Mouse (Mus musculus) skeletal muscle tissue, adult 2 months (tissue): Measurements from ENCODE around the gene Ift52.

Experiments
- DNase-seq: peaks from one replicate; pipeline ENCODE4 v3.0.0-alpha.2; 2012; ENCODE audit warnings: low read depth, low spot score

The Ift52 gene

GRCm38 (mm10) chr2:163074006-163074405 is 56.9 kb downstream of the Ift52 start:
- no peak for DNase-seq

- no peak for DNase-seq
Observed at GRCm38 (mm10) chr2:163074808-163075207, 57.7 kb downstream of the Ift52 start.

GRCm38 (mm10) chr2:163075234-163075633 is 58.1 kb downstream of the Ift52 start:
- no peak for DNase-seq

GRCm38 (mm10) chr2:163079041-163079440 is 61.9 kb downstream of the Ift52 start:
- DNase-seq, result no peak

GRCm38 (mm10) chr2:163082591-163082990 is 65.4 kb downstream of the Ift52 start:
- no peak for DNase-seq

- no peak for DNase-seq
Observed at GRCm38 (mm10) chr2:163084519-163084918, 67.4 kb downstream of the Ift52 start.

GRCm38 (mm10) chr2:163085047-163085446 is 67.9 kb downstream of the Ift52 start:
- no peak for DNase-seq

GRCm38 (mm10) chr2:163086561-163086960 is 69.4 kb downstream of the Ift52 start:
- DNase-seq, result no peak

GRCm38 (mm10) chr2:163087728-163088127 is 70.6 kb downstream of the Ift52 start, which contains the start of gene Gtsf1l:
Gtsf1l (minus strand) TSS chr2:163087855.
- no peak for DNase-seq

GRCm38 (mm10) chr2:163089475-163090123 is 72.4 kb downstream of the Ift52 start:
- DNase-seq, result no peak

- DNase-seq, result no peak
Observed at GRCm38 (mm10) chr2:163094909-163095308, 77.8 kb downstream of the Ift52 start.
